Mouse (Mus musculus): Measurements from ENCODE around the gene Etnk2. TPM values are rescaled to one million over a fixed set of nuclear protein-coding genes. Genes with fewer than 3 reads are reported as not detected.

Etnk2 gene
- total RNA-seq (2014; rRNA removed) = 36.7 and 49.7 TPM in 2 replicates
- polyA plus RNA-seq (2015; fragmentation: Nextera tagmentation; extraction: Ambion mirVana) = 27.4 and 29.6 TPM in 2 replicates

DNA sequence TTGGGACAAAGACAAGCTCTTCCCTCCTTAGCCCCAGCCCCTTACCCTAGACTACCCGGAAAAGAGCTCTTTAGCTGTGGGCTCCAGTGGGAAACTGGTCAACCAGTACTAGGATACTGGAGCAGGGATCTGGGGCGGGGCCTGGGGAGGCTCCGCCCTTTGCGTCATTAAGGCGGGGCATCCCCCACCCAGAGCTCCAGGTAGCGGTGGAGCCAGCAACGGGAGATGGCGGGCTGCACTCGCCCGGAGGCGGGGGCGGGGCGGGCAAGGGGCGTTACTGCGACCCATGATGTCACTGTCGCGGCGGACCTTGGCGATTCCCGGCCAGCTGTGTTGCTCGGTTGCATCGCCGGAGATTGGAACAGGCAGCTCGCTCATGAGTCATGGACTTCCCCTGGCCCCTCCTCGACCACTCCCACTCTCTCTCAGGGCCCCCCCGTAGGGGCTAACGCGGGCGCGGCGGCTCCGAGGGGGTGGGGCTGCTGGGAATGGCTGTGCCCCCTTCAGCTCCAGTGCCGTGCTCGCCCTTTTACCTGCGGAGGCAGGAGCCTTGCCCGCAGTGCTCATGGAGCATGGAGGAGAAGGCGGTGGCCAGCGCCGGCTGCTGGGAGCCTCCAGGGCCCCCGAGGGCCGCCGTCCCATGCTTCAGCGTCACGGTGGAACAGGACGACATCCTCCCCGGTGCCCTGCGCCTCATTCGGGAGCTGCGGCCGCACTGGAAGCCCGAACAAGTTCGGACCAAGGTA is at the start of gene Etnk2:
Gene Etnk2 (plus strand): TSS at position 297 of the 746 bp plus-strand sequence.
- H3K9ac ChIP-seq (replicated peaks; ENCODE audit: low read length) = peak within 1 kb of the TSS; percentile 80
- no peaks in the 10 kb centered on the region for H3K36me3 ChIP-seq (ENCODE audit: insufficient read depth, low read length)
- under 1% methylated on average over 51 of the region's 52 CpGs for WGBS
- H3K4me3 ChIP-seq (ENCODE audit: low read length) = peak within 1 kb of the TSS; percentile 65
- no peak for TF ChIP-seq CTCF (IDR thresholded peaks at IDR 0.05; ENCODE audit: low read depth)
- ATAC-seq (peak; percentile 81), DNase-seq (ENCODE audit: low spot score) (peak; percentile 86)
- H3K27me3 ChIP-seq (ENCODE audit: insufficient read depth, low read length) = no peaks in the 10 kb centered on the region
- H3K4me2 ChIP-seq (ENCODE audit: low read depth, low read length) = peak within 1 kb of the TSS; percentile 93
- peak within 1 kb of the TSS; percentile 76 for H3K27ac ChIP-seq
- H3K9me3 ChIP-seq (ENCODE audit: low read length) = no peaks in the 10 kb centered on the region
- peaks cover 18% of the 10 kb centered on the region for H3K4me1 ChIP-seq (ENCODE audit: insufficient read depth, low read length)

- WGBS = 27% methylated on average over 8 of the region's 8 CpGs
- H3K36me3 ChIP-seq (ENCODE audit: insufficient read depth, low read length) = no peaks in the 10 kb centered on the region
- no peaks in the 10 kb centered on the region for H3K27me3 ChIP-seq (ENCODE audit: insufficient read depth, low read length)
- peak; percentile 81 for TF ChIP-seq CTCF (IDR thresholded peaks at IDR 0.05; ENCODE audit: low read depth)
- no peaks in the 10 kb centered on the region for H3K9me3 ChIP-seq (ENCODE audit: low read length)
- H3K4me1 ChIP-seq (ENCODE audit: insufficient read depth, low read length) = peaks cover 4% of the 10 kb centered on the region; the same call in 1 of the 2 replicates
- no peak overlapping the region for H3K9ac ChIP-seq (replicated peaks; ENCODE audit: low read length)
- H3K4me2 ChIP-seq (ENCODE audit: low read depth, low read length) = no peak overlapping the region
- DNase-seq (ENCODE audit: low spot score) = peak; percentile 77
- no peak overlapping the region for H3K4me3 ChIP-seq (ENCODE audit: low read length)
- no peak for ATAC-seq
- no peak overlapping the region for H3K27ac ChIP-seq
Observed at GRCm38 (mm10) chr1:133314364-133314763, 49.0 kb upstream of the Etnk2 start.

DNA sequence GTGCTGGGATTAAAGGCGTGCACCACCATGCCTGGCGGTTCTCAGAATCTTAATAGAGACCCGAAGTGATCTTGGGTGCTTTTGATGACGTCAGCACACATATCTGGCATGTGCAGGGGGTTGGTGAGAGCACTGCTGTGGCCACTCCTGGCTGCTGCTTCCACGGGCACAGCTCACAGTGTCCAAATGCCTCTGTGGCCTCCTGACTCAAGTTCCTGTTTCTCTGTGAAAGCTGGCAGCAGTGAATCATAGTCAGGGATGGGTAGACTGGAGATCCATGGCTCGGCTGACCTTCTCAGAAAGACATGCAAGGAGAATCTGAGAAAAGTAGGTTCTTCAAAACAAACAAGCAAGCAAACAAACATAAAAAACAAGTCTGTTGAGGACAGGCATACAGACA is 47.6 kb upstream of the Etnk2 start:
- H3K4me1 ChIP-seq (ENCODE audit: insufficient read depth, low read length) = peaks cover 4% of the 10 kb centered on the region; the same call in 1 of the 2 replicates
- no peak overlapping the region for H3K4me2 ChIP-seq (ENCODE audit: low read depth, low read length)
- no peak for ATAC-seq
- no peak overlapping the region for H3K4me3 ChIP-seq (ENCODE audit: low read length)
- no peaks in the 10 kb centered on the region for H3K36me3 ChIP-seq (ENCODE audit: insufficient read depth, low read length)
- no peak overlapping the region for H3K9ac ChIP-seq (replicated peaks; ENCODE audit: low read length)
- no peak overlapping the region for H3K27ac ChIP-seq
- no peaks in the 10 kb centered on the region for H3K27me3 ChIP-seq (ENCODE audit: insufficient read depth, low read length)
- 82% methylated on average over 6 of the region's 6 CpGs for WGBS
- DNase-seq (ENCODE audit: low spot score) = no peak
- TF ChIP-seq CTCF (IDR thresholded peaks at IDR 0.05; ENCODE audit: low read depth) = no peak
- H3K9me3 ChIP-seq (ENCODE audit: low read length) = no peaks in the 10 kb centered on the region

DNA sequence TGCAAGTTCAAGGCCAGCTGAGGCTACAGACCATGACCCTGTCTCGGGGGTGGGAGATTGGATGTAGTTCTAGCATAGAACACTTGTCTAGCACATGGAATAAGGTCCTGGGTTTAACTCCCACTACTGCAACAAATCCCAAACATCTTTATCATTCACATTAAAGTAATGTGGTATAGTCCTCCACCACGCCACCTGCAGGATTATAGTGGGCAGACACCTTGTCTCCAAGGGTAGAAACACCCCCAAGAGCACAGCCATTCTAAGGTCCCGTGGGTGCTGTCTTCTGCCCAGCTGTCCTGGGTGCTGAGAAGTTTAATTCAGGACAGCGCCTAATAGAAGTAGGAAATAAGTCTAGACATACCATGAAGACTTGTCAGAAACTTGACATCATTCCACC is 46.8 kb upstream of the Etnk2 start:
- Histone ChIP-seq H3K9me3 (ENCODE audit: low read length) (no peaks in the 10 kb centered on the region), H3K36me3 (ENCODE audit: insufficient read depth, low read length) (no peaks in the 10 kb centered on the region), H3K4me2 (ENCODE audit: low read depth, low read length) (no peak overlapping the region), H3K27ac (no peak overlapping the region), H3K4me1 (ENCODE audit: insufficient read depth, low read length) (peaks cover 4% of the 10 kb centered on the region; the same call in 1 of the 2 replicates), H3K4me3 (ENCODE audit: low read length) (no peak overlapping the region), H3K9ac (replicated peaks; ENCODE audit: low read length) (no peak overlapping the region), H3K27me3 (ENCODE audit: insufficient read depth, low read length) (no peaks in the 10 kb centered on the region)
- no peak for TF ChIP-seq CTCF (IDR thresholded peaks at IDR 0.05; ENCODE audit: low read depth)
- DNase-seq (ENCODE audit: low spot score) (no peak), ATAC-seq (no peak)
- 84% methylated on average over 4 of the region's 4 CpGs for WGBS

DNA sequence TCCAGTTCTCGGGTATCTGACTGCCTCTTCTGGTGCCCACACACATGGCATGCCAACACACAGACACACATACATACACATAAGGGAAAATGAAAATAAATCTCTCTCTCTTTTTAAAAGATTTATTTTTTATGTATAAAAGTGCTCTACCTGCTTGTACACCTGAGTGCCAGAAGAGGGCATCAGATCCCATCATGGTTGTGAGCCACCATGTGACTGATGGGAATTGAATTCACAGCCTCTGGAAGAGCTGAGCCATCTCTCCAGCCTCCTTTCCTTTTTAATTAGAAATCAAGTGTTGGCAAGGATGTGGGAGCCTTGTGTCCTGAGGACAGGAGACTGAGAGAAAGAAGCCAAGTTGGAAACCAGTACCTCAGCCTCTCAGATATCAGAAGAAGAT is 46.2 kb upstream of the Etnk2 start:
- H3K9me3 ChIP-seq (ENCODE audit: low read length) = no peaks in the 10 kb centered on the region
- ATAC-seq (no peak), DNase-seq (ENCODE audit: low spot score) (peak; percentile 55)
- H3K4me3 ChIP-seq (ENCODE audit: low read length) = no peak overlapping the region
- H3K9ac ChIP-seq (replicated peaks; ENCODE audit: low read length) = no peak overlapping the region
- no peak overlapping the region for H3K4me2 ChIP-seq (ENCODE audit: low read depth, low read length)
- H3K4me1 ChIP-seq (ENCODE audit: insufficient read depth, low read length) = 0 out of 2 replicates have a peak, but pooled peaks cover 4% of the 10 kb centered on the region
- no peaks in the 10 kb centered on the region for H3K36me3 ChIP-seq (ENCODE audit: insufficient read depth, low read length)
- H3K27me3 ChIP-seq (ENCODE audit: insufficient read depth, low read length) = no peaks in the 10 kb centered on the region
- TF ChIP-seq CTCF (IDR thresholded peaks at IDR 0.05; ENCODE audit: low read depth) = peak; percentile 62
- WGBS = 81% methylated on average over 1 of the region's 1 CpGs
- no peak overlapping the region for H3K27ac ChIP-seq

GRCm38 (mm10) chr1:133321267-133321925 is 42.0 kb upstream of the Etnk2 start, which contains the start of gene Kiss1:
Kiss1 (plus strand) TSS chr1:133321875.
- ATAC-seq (peak; percentile 54; the same call in 1 of the 2 replicates), DNase-seq (ENCODE audit: low spot score) (no peak)
- H3K9me3 ChIP-seq (ENCODE audit: low read length) = no peaks in the 10 kb centered on the region
- H3K27ac ChIP-seq = no peak within 1 kb of the TSS
- H3K4me1 ChIP-seq (ENCODE audit: insufficient read depth, low read length) = no peaks in the 10 kb centered on the region
- TF ChIP-seq CTCF (IDR thresholded peaks at IDR 0.05; ENCODE audit: low read depth) = no peak
- 75% methylated on average over 13 of the region's 13 CpGs for WGBS
- no peaks in the 10 kb centered on the region for H3K27me3 ChIP-seq (ENCODE audit: insufficient read depth, low read length)
- H3K4me3 ChIP-seq (ENCODE audit: low read length) = no peak within 1 kb of the TSS
- H3K9ac ChIP-seq (replicated peaks; ENCODE audit: low read length) = no peak within 1 kb of the TSS
- no peaks in the 10 kb centered on the region for H3K36me3 ChIP-seq (ENCODE audit: insufficient read depth, low read length)
- H3K4me2 ChIP-seq (ENCODE audit: low read depth, low read length) = no peak within 1 kb of the TSS
